Mouse (Mus musculus) spleen, postnatal 4 days (tissue): ENCODE results near the gene Gm3486.
"Not testable (repeated sequence)": the region's sequence is repeated elsewhere in the genome, so short reads cannot be mapped to it uniquely, and the experiment has no call there.

Experiments
- DNase-seq, 2 experiments: peaks; one replicate each; pipeline ENCODE4 v3.0.0; 2022; ENCODE audit warnings: low spot score in 2 of 2

The Gm3486 gene

GRCm38 (mm10) chr14:41489385-41489784 is at the start of gene Gm3486:
Gene Gm3486 (minus strand): TSS chr14:41489485.
- not testable (repeated sequence) for DNase-seq

- DNase-seq = peak in 1 of 2 experiments; percentile 50
Measured at GRCm38 (mm10) chr14:41524695-41525094, 35.4 kb upstream of the Gm3486 start.

- DNase-seq = not testable (repeated sequence)
Measured at GRCm38 (mm10) chr14:41520683-41521082, 31.4 kb upstream of the Gm3486 start.

GRCm38 (mm10) chr14:41453418-41453817 is 35.9 kb downstream of the Gm3486 start, which contains the start of gene Gm7954:
Gene Gm7954 (minus strand): TSS chr14:41453518.
- not testable (repeated sequence) for DNase-seq
